Mouse (Mus musculus) megakaryocyte-erythroid progenitor cell, adult 5-6 weeks (primary cell): ENCODE measurements around the gene Mettl8. TPM values are rescaled to one million over a fixed set of nuclear protein-coding genes. Genes with fewer than 3 reads are reported as not detected.

Source experiments
- ATAC-seq: replicated peaks from 2 replicates; pipeline ENCODE4 v1.8.0; 2016; ENCODE audit warnings: mild to moderate bottlenecking, inconsistent platforms; ENCODE audit not compliant: severe bottlenecking, poor library complexity, low FRiP score, low TSS enrichment
- total RNA-seq, 2 experiments: library from RNA; stranded (forward) in 1 of 2; stranded (reverse) in 1 of 2; fragments of 200-1000, 215-1000 nt in 1 of 2; fragments of >200 nt in 1 of 2; fragmentation: Nextera tagmentation in 1 of 2; gene quantifications; 2 replicates each; pipeline ENCODE4 v1.2.3; 2014 to 2017

Mettl8 gene
- total RNA-seq, 2 experiments from 2014 or later, result 40.3 to 74.2 TPM

DNA sequence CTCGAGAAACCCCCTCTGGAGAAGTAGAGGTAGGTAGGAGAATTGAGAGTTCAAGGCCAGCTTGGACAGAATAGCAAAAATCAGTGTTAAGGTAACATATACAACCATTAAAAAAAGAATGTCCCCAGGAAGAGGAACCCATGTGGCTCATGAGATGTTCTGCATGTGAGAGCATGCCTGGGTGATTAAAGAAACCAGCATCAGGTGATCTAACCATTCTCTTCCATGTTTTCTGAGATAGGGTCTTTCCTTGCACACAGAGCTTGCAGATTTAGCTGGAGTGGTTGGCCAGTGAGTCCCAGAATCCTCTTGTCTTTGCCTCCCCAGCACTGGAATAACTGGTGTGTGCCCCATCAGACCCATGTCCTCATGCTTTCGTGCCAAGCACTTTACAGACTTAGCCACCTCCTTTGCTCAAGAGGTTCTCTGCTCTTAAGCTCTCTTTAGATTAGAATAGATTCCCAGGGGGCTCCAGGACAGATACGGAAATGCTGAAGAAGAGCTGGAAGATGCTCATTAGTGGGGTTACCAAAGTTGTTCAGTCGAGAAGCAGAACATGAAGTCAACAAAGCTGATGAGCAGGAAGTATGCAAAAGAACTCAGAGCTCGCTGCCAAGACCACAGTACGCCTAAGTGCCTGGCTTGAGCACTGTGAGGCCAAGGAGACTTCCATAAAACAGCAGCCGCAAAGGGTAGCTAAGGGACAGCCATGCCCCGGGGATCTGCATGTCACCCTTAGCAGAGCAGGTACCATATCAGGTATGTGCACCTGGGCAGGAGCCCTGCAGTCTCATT is 110.7 kb downstream of the Mettl8 start:
- no peak for ATAC-seq

DNA sequence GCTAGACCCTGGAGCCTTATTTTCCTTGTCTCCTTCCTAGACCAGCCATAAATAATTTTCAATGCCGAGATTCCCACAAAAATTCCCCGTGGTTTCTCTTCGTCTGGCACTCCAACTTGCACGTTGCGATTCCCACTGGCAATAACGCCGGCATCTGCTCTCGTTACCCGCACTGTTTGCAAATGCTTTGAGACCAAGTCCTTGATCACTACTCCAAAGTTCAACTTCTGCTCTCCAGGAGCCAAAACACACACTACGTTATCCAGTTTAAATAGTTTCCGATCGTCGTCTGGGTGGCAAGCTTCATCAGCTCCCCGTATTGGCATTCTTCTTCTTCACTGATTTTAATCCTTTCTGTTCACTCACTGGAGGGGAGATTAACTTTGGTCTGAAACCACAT is 114.6 kb downstream of the Mettl8 start:
- no peak for ATAC-seq

DNA sequence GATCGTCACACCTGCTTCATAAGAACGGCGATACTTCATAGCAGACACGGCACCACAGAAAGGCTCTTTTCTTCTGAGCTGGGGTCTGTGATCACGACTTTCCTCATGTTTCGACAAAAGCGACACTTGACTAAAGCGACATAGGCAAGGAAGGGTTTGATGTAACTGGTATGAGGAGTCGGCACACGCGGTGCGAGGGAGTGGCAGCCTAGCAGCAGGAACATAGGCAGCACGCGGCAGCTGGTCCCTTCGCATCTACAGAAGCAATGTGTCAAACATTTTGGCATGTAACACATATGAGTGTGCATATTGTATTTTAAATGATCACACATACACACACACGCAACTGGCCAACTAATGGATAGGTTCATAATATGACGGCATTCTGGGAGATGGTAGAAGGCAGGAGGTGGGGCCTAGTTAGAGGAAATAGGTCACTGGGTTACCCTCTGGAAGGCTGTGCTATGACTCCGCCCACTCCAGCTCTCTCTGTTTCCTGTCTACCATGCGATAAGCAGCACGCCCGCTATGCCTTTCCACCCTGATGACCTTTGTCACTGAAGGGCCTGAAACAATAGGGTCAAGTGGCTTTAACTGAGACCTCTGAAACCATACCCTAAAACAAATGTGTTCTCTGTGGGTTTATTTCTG is 116.4 kb downstream of the Mettl8 start:
- ATAC-seq, result peak; percentile 97

DNA sequence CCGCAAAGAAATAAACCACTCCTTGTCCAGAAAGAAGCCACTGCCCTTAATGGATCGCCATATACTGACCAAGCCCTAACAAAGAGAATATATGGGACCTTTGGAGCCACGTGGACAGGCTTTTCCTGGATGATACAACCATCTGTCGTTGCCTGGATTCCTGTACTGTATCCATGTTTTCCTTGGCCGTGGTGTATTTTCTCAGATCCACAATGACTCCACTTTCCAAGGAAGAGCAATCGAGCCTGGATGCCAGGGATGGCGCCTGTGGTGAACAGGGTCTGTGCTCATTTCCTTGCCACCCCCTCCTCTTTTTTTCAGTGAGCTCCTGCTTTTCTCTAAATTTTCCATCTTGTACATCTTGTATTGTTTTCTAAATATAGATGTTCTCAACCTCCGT is 120.6 kb downstream of the Mettl8 start:
- ATAC-seq, result no peak

DNA sequence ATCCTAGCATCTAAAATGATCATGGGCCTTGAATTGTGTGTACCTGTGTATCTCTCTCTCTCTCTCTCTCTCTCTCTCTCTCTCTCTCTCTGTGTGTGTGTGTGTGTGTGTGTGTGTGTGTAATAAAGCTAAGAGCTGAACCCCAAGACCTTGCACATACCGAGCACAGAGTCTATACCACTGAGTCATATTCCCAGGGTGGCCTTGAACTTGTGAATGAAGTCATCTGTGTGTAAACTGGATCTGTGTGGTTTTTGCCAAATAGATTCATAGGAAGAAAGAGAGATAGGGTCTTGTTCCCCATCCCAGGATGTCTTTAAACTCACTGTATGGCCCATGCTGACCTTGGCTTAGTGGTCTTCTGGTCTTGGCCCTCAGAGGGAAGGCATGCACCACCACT is 121.9 kb downstream of the Mettl8 start:
- ATAC-seq, result no peak

DNA sequence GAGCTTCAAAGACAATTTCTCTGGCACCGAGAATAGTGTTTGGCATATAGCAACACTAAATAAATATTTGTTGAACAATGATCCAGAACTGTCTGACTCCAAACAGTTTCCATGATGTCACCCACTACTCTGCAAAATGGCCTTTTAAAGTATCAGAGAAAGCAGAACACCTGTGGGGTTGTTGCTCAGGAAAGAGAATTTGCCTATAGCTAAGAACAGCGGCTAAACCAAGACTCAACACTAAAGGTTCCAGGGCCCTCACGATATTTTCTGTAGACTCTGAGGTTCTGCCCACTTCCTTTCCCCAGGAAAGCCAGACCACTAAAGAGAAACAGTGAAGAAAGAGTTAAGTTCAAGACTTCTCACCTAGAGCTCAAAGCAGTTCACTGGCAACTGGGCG is 122.4 kb downstream of the Mettl8 start:
- ATAC-seq, result no peak

DNA sequence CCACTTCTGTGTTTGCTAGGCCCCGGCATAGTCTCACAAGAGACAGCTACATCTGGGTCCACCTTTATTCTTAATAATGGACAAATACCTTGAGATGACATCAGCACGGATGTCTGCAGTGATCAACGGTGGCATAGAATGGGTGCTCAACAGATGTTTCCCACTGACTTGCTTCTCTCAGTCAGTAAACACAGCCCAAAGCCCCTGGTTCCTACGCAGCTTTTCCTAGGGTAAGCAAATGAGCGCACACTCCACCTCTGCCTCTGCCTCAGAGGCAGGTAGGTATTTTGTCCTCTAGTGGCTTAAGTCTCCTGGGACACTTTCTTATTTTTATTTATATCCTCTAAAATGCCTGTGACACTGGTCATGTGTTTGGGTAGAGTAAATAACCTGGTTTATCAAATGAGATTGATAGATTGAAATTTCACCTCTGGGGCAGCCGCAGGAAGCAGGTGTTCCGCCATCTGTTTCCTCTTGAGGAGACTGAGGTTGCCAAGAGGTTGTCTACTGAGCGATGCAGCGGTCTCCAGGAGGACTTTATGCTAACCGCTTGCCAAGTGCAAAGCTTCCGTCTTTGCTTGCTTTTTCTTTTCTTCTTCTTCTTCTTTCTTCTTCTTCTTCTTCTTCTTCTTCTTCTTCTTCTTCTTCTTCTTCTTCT is 124.6 kb downstream of the Mettl8 start:
- no peak for ATAC-seq

DNA sequence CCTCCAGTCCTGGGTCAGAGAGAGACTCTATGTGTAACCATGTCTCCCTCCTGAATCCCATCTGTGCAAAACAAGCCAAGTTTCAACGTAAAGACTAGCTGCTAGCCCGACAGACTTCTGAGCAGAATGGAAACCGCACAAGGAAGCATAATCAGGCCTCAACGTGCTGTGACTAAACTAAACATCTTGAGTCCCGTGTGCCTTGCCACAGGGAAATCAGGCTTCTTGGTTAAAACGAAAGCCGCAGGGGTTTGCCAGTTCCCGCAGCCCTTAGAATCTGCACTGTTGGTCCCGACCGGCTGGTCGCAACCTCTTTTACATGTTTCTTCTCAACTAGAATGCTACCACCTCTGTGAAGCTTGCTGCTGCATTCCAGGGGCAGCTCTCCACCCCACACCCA is 125.7 kb downstream of the Mettl8 start:
- ATAC-seq, result no peak

DNA sequence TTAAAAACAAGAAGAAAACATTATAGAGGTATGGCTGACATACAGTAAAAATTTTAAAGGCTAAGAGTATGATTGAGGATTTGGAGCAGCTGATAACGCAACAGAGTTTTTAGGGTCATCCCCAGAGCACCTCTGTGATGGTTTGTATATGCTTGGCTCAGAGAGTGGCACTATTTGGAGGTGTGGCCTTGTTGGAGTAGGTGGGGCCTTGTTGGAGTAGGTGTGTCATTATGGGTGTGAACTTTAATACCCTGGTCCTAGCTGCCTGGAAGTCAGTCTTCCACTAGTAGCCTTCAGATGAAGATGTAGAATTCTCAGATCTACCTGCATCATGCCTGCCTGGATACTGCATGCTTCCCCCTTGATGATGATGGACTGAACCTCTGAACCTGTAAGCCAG is 131.3 kb downstream of the Mettl8 start:
- ATAC-seq, result no peak

DNA sequence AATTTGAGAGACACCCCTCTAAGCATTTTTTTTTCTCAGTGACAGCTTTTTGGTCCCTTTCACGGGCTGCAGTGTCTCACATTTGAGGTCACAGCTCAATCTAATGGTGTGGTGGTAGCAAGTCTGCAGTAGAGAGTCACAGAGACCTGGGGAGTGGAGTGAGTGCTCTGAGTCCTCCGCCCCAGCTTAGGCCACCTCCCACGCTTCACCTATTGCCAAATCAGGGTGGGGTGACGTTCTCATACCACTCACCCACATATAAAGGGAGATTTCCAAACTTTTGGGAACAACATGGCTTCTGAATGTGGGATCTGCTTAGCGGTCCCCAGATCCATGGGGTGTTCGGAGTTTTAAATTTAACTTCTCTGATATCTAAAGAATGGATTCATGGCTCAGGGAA is 132.6 kb downstream of the Mettl8 start:
- ATAC-seq, result no peak

DNA sequence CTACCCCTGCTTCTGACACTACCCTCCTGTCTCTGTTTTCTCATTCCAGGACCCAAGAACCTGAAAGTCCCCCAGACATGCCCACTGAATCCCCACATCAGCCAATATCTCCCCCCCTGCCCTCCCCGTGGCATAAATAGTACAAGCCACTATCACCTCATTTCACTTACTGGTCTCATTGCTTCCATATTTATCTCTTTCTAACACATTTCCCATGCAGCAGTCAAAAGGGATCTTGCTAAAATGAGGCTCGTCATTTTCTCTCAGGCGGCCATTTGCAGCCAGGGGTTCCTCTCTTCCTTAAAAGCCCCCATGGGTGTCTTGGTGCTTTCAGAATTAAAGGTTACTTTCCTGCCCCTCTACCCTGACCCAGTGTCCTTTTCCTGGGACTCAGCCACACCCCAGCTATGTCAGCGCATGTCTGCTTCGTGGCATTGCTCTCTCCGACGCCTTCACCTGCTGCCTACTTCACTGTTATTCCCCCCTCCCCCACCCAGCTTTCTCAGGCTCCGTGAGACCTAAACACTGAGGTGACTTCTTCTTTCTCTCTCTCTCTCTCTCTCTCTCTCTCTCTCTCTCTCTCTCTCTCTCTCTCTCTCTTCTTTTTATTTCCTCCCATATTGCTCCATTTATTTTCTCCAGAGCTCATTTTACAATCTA is 134.3 kb downstream of the Mettl8 start:
- peak; percentile 87 for ATAC-seq

DNA sequence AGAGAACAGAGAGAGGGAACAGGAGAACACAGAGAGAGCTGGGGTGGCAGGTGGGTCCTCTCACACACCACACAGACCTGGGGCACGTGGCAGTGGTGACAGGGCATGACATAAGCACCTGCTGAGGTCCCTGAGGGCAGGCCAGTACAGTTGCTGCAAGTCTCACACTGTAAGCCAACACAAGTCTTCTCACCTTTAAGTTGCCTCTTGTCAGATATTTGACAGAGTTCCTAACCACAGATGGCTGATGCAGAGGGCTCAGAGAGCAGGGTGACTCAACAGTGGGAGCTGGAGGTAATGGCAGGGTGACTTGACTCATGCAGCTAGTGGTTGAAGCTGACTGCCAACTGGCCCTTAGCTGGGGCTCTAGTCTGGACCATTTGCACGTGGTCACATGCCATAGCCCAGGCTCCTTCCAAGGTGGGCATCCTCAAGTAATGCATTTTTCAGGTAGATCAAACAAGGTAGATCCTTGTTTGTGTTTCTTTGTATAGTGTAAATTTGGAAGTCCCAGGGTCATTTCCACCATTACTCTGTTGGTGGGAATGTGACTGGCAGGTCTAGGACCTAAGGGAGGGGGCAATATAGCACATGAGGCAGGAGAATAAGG is 135.4 kb downstream of the Mettl8 start:
- peak; percentile 38 for ATAC-seq

DNA sequence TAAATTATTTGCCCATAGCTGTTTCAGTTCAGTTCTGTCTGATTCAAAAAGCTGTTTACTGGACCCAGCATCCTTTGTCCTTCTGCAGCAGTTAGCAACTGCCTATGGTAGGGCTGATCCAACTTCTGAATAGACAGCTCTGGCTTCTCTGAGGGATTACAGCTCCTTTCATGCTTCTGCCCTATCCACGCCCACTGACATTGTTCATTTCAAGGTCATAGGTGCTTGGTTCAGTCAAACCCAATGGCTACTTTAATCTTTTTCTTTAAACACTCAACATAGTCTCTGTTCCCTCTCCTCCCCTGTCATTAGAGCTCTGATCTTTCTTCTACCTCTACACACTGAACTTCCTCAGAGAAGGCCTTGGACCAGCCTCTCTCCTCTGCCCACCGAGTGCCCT is 136.9 kb downstream of the Mettl8 start:
- ATAC-seq, result no peak

Other genes with a start within 250 kb of the Mettl8 start
- 128 and 150 TPM in 2 replicates for gene Tlk1, start 229.9 kb downstream of the Mettl8 start, total RNA-seq (2014; fragmentation: Nextera tagmentation)
- 112 and 121 TPM in 2 replicates for gene Tlk1, start 229.9 kb downstream of the Mettl8 start, total RNA-seq (2017)
- 13.9 and 19.9 TPM in 2 replicates for gene Dcaf17, start 255 bp downstream of the Mettl8 start, total RNA-seq (2014; fragmentation: Nextera tagmentation)
- 10.8 and 14.7 TPM in 2 replicates for gene Dcaf17, start 255 bp downstream of the Mettl8 start, total RNA-seq (2017)
- 0.42 TPM in 1 of 2 replicates, not detected in the other for gene Cybrd1, start 62.3 kb upstream of the Mettl8 start, total RNA-seq (2014; fragmentation: Nextera tagmentation)
- 0.23 and 0.42 TPM in 2 replicates for gene Cybrd1, start 62.3 kb upstream of the Mettl8 start, total RNA-seq (2017)
- 71.4 and 78.4 TPM in 2 replicates for gene Dync1i2, start 156.1 kb upstream of the Mettl8 start, total RNA-seq (2014; fragmentation: Nextera tagmentation)
- gene Dync1i2, start 156.1 kb upstream of the Mettl8 start, total RNA-seq (2017), result 124 and 126 TPM in 2 replicates